Mouse (Mus musculus) forelimb bud, embryonic 11.5 days (tissue): ENCODE results near the gene Shq1.
A peak's percentile ranks its signal among the peaks of the same experiment; 100 is the strongest.

ENCODE experiments used
- DNase-seq: peaks from one replicate; pipeline ENCODE4 v3.0.0-alpha.2; 2012; ENCODE audit warnings: low read depth, low spot score

Gene Shq1

GRCm38 (mm10) chr6:100603702-100604101, 67.3 kb downstream of the Shq1 start:
- DNase-seq, result no peak

- no peak for DNase-seq
These were observed 69.3 kb downstream of the Shq1 start for GRCm38 (mm10) chr6:100601634-100602033.

- no peak for DNase-seq
These were observed 77.1 kb downstream of the Shq1 start for GRCm38 (mm10) chr6:100593857-100594256.

GRCm38 (mm10) chr6:100592991-100593390, 78.0 kb downstream of the Shq1 start:
- DNase-seq, result peak; percentile 69

GRCm38 (mm10) chr6:100590602-100591001, 80.4 kb downstream of the Shq1 start:
- DNase-seq, result no peak

- no peak for DNase-seq
These were observed 82.1 kb downstream of the Shq1 start for GRCm38 (mm10) chr6:100588876-100589275.

- DNase-seq, result no peak
These were observed 84.2 kb downstream of the Shq1 start for GRCm38 (mm10) chr6:100586758-100587157.

- DNase-seq, result no peak
These were observed 89.0 kb downstream of the Shq1 start for GRCm38 (mm10) chr6:100581951-100582350.

GRCm38 (mm10) chr6:100581056-100581455, 89.9 kb downstream of the Shq1 start:
- no peak for DNase-seq

- no peak for DNase-seq
These were observed 93.4 kb downstream of the Shq1 start for GRCm38 (mm10) chr6:100577590-100577989.

- peak; percentile 86 for DNase-seq
These were observed 94.8 kb downstream of the Shq1 start for GRCm38 (mm10) chr6:100576171-100576570.

- no peak for DNase-seq
These were observed 104.2 kb downstream of the Shq1 start for GRCm38 (mm10) chr6:100566774-100567173.

- DNase-seq, result no peak
These were observed 106.4 kb downstream of the Shq1 start for GRCm38 (mm10) chr6:100564516-100564915.

GRCm38 (mm10) chr6:100563552-100564341, 107.2 kb downstream of the Shq1 start:
- peak; percentile 73 for DNase-seq

GRCm38 (mm10) chr6:100562719-100563551, 108.0 kb downstream of the Shq1 start:
- DNase-seq, result no peak

- no peak for DNase-seq
These were observed 112.9 kb downstream of the Shq1 start for GRCm38 (mm10) chr6:100558057-100558456.

GRCm38 (mm10) chr6:100542154-100542997, 128.6 kb downstream of the Shq1 start:
- no peak for DNase-seq

GRCm38 (mm10) chr6:100539698-100540097, 131.3 kb downstream of the Shq1 start:
- no peak for DNase-seq

GRCm38 (mm10) chr6:100538570-100538969, 132.4 kb downstream of the Shq1 start:
- no peak for DNase-seq

- no peak for DNase-seq
These were observed 133.0 kb downstream of the Shq1 start for GRCm38 (mm10) chr6:100537987-100538386.

- DNase-seq, result no peak
These were observed 133.9 kb downstream of the Shq1 start for GRCm38 (mm10) chr6:100537042-100537441.

GRCm38 (mm10) chr6:100533364-100533763, 137.6 kb downstream of the Shq1 start:
- DNase-seq, result no peak
